Mouse (Mus musculus): Measurements from ENCODE around the gene Lect2.

- TF ChIP-seq CTCF (IDR thresholded peaks at IDR 0.05; ENCODE audit: control insufficient read depth, insufficient read depth, insufficient replicate concordance, low read depth, low read length) (no peak), POLR2A (IDR thresholded peaks at IDR 0.05; ENCODE audit: control insufficient read depth, low read depth, low read length) (no peak)
Measured at GRCm38 (mm10) chr13:56591191-56591590, 42.9 kb upstream of the Lect2 start.
